Mouse (Mus musculus) urinary bladder, postnatal 0 days (tissue): ENCODE results near the gene Galnt2. TPM values are rescaled to one million over a fixed set of nuclear protein-coding genes. Genes with fewer than 3 reads are reported as not detected.

Experiments
- polyA plus RNA-seq: library from polyadenylated mRNA; unstranded; fragments of >200 nt; fragmentation: Nextera tagmentation; extraction: Ambion mirVana; gene quantifications from 2 replicates; pipeline ENCODE4 v1.2.1, GENCODE M21; 2015

Gene Galnt2
- polyA plus RNA-seq: 53.6 and 62.4 TPM in 2 replicates

DNA sequence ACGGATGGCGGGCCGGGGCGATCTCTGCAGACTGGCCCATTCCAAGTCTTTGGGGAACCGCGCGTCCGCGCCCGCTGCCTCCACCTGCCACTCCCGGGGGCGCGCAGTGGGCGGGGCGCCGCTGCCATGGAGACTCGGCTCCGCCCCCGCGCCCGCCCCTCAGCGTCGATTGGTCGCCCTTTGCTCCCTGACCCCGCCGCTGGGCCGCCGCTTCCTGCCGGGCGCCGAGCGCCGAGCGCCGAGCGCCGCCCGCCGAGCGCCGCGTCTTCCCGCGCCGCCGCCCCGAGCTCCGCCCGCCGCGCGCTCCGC, at the start of gene Galnt2:
TSS of gene Galnt2 (plus strand) at position 216 of the 309 bp plus-strand sequence.

Other genes starting within 250 kb of the Galnt2 start
- gene Abcb10, start 248.3 kb upstream of the Galnt2 start, polyA plus RNA-seq: 10.1 and 13.1 TPM in 2 replicates
- 20.6 and 21.7 TPM in 2 replicates for gene Taf5l, start 210.0 kb upstream of the Galnt2 start, polyA plus RNA-seq
- gene Urb2, start 209.9 kb upstream of the Galnt2 start, polyA plus RNA-seq: 1.8 and 2.3 TPM in 2 replicates
- gene Pgbd5, start 208.3 kb downstream of the Galnt2 start, polyA plus RNA-seq: 1.7 and 2.0 TPM in 2 replicates